Mouse (Mus musculus) E14TG2a.4 (cell line): ENCODE measurements around the gene Tmc8.
"Not testable (repeated sequence)": the region's sequence is repeated elsewhere in the genome, so short reads cannot be mapped to it uniquely, and the experiment has no call there.

Experiments used
- H3K27me3 ChIP-seq: 2 replicates; pipeline ENCODE4 v1.6.1; 2014; ENCODE audit warnings: low read length, control low read depth; ENCODE audit not compliant: insufficient read depth
- H3K36me3 ChIP-seq: 2 replicates; pipeline ENCODE4 v1.6.1; 2014; ENCODE audit warnings: low read length, control low read depth; ENCODE audit not compliant: insufficient read depth
- H3K4me1 ChIP-seq: replicated peaks from 2 replicates; pipeline ENCODE4 v1.6.1; 2014; ENCODE audit warnings: low read depth, low read length, control low read depth
- H3K4me3 ChIP-seq: replicated peaks from 2 replicates; pipeline ENCODE4 v1.5.1; 2014; ENCODE audit warnings: mild to moderate bottlenecking, low read length
- H3K9me3 ChIP-seq: 2 replicates; pipeline ENCODE4 v1.6.1; 2014; ENCODE audit warnings: low read length, control low read depth
- CTCF ChIP-seq: conservative IDR thresholded peaks from 2 replicates; pipeline ENCODE4 v1.5.1; 2014; ENCODE audit warnings: low read length
- NANOG ChIP-seq: IDR thresholded peaks from 2 replicates; pipeline ENCODE4 v1.6.1; 2014; ENCODE audit warnings: borderline replicate concordance, low read length, mixed read lengths
- POU5F1 ChIP-seq: IDR thresholded peaks from 2 replicates; pipeline ENCODE4 v1.6.1; 2014; ENCODE audit warnings: low read length, borderline replicate concordance

Tmc8 gene

GRCm38 (mm10) chr11:117783683-117784309, 1.9 kb downstream of the Tmc8 start:
- no peaks in the 10 kb centered on the region for H3K9me3 ChIP-seq
- peaks cover 24% of the 10 kb centered on the region for H3K36me3 ChIP-seq
- TF ChIP-seq POU5F1 (no peak), NANOG (no peak), CTCF (no peak)

GRCm38 (mm10) chr11:117786294-117786693, 4.4 kb downstream of the Tmc8 start:
- H3K36me3 ChIP-seq, result peaks cover 20% of the 10 kb centered on the region
- peaks cover 64% of the 10 kb centered on the region for H3K4me1 ChIP-seq
- no peaks in the 10 kb centered on the region for H3K9me3 ChIP-seq
- no peak overlapping the region for H3K4me3 ChIP-seq
- TF ChIP-seq CTCF (peak; percentile 31), NANOG (no peak)
- H3K27me3 ChIP-seq, result peaks cover 12% of the 10 kb centered on the region; the same call in 1 of the 2 replicates

More at GRCm38 (mm10) chr11:117783683-117784309, 1.9 kb downstream of the Tmc8 start:
- Histone ChIP-seq H3K4me1 (peaks cover 63% of the 10 kb centered on the region), H3K27me3 (peaks cover 12% of the 10 kb centered on the region; the same call in 1 of the 2 replicates), H3K4me3 (peak overlapping the region; percentile 87)

GRCm38 (mm10) chr11:117788481-117788880, 6.6 kb downstream of the Tmc8 start:
- Histone ChIP-seq H3K36me3 (peaks cover 20% of the 10 kb centered on the region), H3K4me1 (peaks cover 61% of the 10 kb centered on the region)
- not testable (repeated sequence) for H3K9me3 ChIP-seq, H3K27me3 ChIP-seq, H3K4me3 ChIP-seq

GRCm38 (mm10) chr11:117790286-117790685, 8.4 kb downstream of the Tmc8 start:
- Histone ChIP-seq H3K36me3 (peaks cover 9% of the 10 kb centered on the region), H3K4me1 (peaks cover 56% of the 10 kb centered on the region), H3K9me3 (no peaks in the 10 kb centered on the region), H3K4me3 (peak overlapping the region; percentile 37), H3K27me3 (no peaks in the 10 kb centered on the region)
- no peak for TF ChIP-seq NANOG
- no peak for TF ChIP-seq POU5F1
- peak; percentile 87 for TF ChIP-seq CTCF

- peaks cover 56% of the 10 kb centered on the region for H3K4me1 ChIP-seq
- peak; percentile 27 for TF ChIP-seq CTCF
- TF ChIP-seq POU5F1, result no peak
- H3K27me3 ChIP-seq, result 0 out of 2 replicates have a peak, but pooled peaks cover under 1% of the 10 kb centered on the region
- H3K36me3 ChIP-seq, result peaks cover 5% of the 10 kb centered on the region; the same call in 1 of the 2 replicates
- H3K9me3 ChIP-seq, result no peaks in the 10 kb centered on the region
- H3K4me3 ChIP-seq, result peak overlapping the region; percentile 53
These were observed 9.0 kb downstream of the Tmc8 start for GRCm38 (mm10) chr11:117790703-117791440.

- no peaks in the 10 kb centered on the region for H3K9me3 ChIP-seq
- no peak for TF ChIP-seq NANOG
- TF ChIP-seq POU5F1, result no peak
- no peak for TF ChIP-seq CTCF
- H3K27me3 ChIP-seq, result 0 out of 2 replicates have a peak, but pooled peaks cover 6% of the 10 kb centered on the region
These were observed 9.5 kb downstream of the Tmc8 start for GRCm38 (mm10) chr11:117791441-117791761.

GRCm38 (mm10) chr11:117792281-117792888, 10.5 kb downstream of the Tmc8 start:
- Histone ChIP-seq H3K4me1 (peaks cover 55% of the 10 kb centered on the region), H3K27me3 (0 out of 2 replicates have a peak, but pooled peaks cover 7% of the 10 kb centered on the region), H3K36me3 (0 out of 2 replicates have a peak, but pooled peaks cover 3% of the 10 kb centered on the region), H3K9me3 (no peaks in the 10 kb centered on the region), H3K4me3 (peak overlapping the region; percentile 64)
- TF ChIP-seq NANOG (no peak), POU5F1 (no peak), CTCF (no peak)

More at GRCm38 (mm10) chr11:117791441-117791761, 9.5 kb downstream of the Tmc8 start:
- peak overlapping the region; percentile 53 for H3K4me3 ChIP-seq
- peaks cover 53% of the 10 kb centered on the region for H3K4me1 ChIP-seq
- peaks cover 5% of the 10 kb centered on the region; the same call in 1 of the 2 replicates for H3K36me3 ChIP-seq

GRCm38 (mm10) chr11:117794035-117794551, 12.2 kb downstream of the Tmc8 start:
- no peak for TF ChIP-seq CTCF
- TF ChIP-seq POU5F1, result no peak
- no peak for TF ChIP-seq NANOG
- H3K9me3 ChIP-seq, result no peaks in the 10 kb centered on the region
- peaks cover 13% of the 10 kb centered on the region; the same call in 1 of the 2 replicates for H3K27me3 ChIP-seq
- no peak overlapping the region for H3K4me3 ChIP-seq
- H3K4me1 ChIP-seq, result peaks cover 71% of the 10 kb centered on the region
- H3K36me3 ChIP-seq, result no peaks in the 10 kb centered on the region
